Mouse (Mus musculus) lung, postnatal 14 days (tissue): ENCODE measurements around the gene AF067063.
"Not testable (repeated sequence)": the region's sequence is repeated elsewhere in the genome, so short reads cannot be mapped to it uniquely, and the experiment has no call there.

ENCODE experiments used
- DNase-seq: peaks from one replicate; pipeline ENCODE4 v3.0.0; 2021

The AF067063 gene

DNA sequence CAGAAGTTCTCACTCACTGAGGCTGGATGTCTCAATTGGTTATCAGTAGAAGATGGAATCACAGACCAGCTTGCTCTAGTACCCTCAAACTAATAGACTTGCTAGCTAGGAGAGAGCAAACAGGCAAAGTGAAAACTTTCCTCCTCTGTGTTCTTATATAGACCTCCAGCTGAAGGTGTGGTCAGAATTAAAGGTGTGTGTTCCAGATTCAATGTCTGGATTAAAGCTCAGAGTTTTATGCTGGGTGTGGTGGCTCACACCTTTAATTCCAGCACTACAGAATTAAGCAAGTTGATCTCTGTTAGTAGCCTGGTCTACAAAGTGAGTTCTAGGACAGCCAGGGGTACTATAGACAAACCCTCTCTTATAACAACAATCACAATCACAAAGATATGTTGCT lies at the start of gene AF067063:
Gene AF067063, minus strand, starts transcription at position 101 of the 400 bp plus-strand sequence.
- DNase-seq, result not testable (repeated sequence)

DNA sequence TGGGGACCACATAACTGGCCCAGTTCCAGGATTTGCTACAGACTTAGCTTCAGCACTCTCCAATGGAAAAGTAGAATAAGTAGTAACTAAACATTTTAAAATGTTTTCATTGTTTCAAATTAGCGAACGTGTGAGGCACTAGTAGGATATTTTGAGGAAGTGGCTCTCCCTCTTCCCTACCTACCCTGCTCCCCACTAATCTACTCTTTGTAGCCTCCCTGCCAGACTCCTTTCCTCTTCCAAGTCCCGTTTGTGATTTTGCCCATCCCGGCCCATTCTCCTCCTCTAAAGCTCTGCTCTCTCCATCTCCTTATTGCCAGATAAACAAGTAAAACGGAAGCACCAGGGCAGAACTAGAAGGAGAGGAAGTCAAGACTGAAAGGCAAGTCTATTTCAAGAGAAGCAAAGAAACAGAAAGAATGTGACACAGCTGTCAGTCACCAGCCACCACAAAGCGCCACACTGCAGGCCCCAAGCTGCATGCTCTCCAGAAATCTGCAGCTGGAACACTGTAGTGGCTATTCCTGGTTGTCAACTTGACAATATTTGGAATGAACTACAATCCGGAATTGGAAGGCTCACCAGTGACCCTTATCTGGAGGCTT lies 34.5 kb upstream of the AF067063 start:
- not testable (repeated sequence) for DNase-seq

GRCm38 (mm10) chr13:119862399-119862798 lies 32.4 kb upstream of the AF067063 start:
- DNase-seq, result not testable (repeated sequence)

DNA sequence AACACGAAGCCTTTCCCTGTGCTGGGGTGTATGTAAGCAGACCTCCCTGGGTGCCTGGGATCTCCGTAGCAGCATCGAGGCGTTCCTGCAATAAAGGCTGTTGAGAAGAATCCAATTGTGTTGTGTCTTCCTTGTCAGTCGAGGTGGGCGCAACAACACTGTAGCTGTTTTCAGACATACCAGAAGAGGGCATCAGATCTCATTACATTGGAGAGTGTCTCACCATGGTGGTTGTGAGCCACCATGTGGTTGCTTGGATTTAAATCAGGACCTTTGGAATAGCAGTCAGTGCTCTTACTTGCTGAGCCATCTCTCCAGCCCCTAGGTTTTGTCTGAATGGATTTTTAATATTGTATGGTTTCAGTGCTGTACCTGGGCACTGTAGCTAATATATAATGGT lies 10.0 kb upstream of the AF067063 start:
- not testable (repeated sequence) for DNase-seq

GRCm38 (mm10) chr13:119837719-119838337 lies 7.8 kb upstream of the AF067063 start:
- peak; percentile 10 for DNase-seq

- DNase-seq, result peak; percentile 4
These were observed 6.4 kb upstream of the AF067063 start for GRCm38 (mm10) chr13:119836324-119836811.

DNA sequence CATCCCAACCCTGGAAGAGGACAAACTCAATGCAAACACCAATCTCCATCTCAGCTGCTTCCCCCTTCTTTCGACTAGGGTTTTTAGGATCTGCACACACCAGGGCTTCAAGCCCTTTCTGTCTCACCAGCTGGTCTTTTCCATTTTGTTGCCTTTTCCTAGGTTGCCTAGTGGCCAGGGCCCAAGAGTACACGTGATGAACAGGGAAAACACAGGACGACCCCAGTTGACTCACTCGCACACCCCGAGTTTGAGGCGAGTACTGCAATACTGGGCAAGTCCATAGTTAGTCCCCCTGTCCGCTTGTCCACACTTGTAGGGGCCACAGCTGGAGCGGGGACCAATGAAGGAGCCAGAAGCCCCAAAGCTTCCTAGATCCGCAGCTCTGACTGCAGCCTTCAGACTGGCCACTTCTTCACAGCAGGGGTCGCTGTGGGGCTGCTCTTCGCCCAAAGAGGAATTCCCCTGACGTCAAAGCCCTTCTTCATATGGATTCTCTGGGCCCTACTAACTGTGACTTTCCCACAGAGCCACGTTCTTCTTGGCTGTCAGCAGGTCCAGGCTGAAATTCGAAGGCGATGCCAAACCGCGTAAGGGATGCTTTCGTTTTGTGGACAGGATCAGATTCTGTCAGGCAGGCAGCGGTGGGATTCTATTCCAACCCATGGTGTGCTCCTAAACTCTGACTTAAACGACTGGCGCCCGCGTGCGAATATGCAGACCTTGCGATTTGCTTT lies 5.5 kb upstream of the AF067063 start, which contains the start of gene D13Ertd608e:
Gene D13Ertd608e, plus strand, starts transcription at position 687 of the 737 bp plus-strand sequence.
- DNase-seq, result peak; percentile 34

- no peak for DNase-seq
These were observed 12.3 kb downstream of the AF067063 start for GRCm38 (mm10) chr13:119817579-119818206.

DNA sequence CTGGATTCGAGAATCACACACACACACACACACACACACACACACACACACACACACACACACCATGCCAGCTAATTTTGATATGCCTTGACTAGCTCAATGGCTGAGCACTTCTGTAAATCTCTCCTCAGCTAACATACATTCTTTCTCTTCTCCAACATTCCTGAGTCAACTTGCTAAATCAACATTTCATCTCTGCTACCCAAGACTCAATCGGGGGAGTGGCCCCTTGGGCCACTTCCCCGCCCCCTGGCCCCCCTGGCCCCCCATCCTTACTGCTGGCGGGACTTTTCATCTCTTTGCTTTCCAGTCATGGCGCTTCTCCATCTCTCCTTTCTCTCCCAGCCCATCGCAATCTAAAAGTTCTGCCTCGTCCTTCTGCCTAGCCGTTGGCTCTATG lies 13.2 kb downstream of the AF067063 start:
- no peak for DNase-seq

DNA sequence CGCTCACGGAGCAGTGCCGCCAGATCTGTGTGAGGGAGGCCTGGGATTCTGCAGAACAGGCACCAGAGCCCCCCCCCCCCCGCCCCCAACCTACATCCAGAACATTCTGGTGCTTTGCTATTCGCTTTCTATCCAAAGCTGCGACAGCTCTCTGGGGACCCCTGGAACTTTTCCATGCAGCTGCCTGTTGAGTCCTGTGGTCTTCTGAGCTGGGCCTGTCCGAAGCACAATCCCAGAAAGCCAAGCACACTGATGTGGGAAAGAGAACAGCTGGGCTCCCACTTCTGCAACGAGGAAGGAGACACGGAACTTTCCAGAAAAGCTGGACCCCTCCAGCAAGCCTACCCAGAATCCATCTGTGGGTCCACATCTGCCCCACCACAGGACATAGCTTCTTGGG lies 20.0 kb downstream of the AF067063 start:
- no peak for DNase-seq

DNA sequence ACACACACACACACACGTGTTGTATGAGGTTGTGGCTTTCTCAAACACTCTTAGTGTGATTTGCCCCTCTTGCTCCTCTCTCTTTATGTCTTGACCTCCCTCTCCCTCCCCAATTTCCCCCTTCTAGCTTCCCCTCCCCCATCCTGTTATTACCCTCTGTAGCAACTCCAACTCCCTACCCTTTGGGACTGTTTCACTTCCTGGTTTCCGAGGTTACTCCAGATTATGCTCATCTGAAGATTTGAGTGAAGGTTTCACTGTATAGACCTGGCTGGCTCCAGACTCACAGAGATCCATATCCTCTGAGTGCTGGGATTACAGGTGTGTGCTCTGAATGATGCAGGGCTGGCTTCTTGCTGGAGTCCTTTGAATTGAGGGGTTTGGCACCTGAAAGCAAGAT lies 21.1 kb downstream of the AF067063 start:
- no peak for DNase-seq

DNA sequence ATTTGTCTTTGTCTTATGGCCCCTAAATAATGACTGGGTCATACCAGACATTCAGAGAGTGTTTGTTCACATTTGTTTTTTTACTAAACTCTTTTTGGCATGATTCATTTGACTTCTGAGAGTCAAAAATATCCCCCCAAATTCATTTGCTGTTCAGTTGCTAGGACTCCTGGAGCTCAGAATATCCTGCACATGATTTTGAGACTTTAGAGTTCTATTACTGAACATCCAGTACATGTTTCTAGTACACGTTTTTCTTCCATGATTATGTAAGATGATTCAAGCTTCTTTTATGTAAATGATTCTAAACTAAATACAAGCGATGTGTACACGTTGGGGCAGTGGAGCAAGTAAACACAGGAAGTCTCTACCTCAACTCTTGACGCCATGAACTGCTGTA lies 32.4 kb downstream of the AF067063 start:
- no peak for DNase-seq

DNA sequence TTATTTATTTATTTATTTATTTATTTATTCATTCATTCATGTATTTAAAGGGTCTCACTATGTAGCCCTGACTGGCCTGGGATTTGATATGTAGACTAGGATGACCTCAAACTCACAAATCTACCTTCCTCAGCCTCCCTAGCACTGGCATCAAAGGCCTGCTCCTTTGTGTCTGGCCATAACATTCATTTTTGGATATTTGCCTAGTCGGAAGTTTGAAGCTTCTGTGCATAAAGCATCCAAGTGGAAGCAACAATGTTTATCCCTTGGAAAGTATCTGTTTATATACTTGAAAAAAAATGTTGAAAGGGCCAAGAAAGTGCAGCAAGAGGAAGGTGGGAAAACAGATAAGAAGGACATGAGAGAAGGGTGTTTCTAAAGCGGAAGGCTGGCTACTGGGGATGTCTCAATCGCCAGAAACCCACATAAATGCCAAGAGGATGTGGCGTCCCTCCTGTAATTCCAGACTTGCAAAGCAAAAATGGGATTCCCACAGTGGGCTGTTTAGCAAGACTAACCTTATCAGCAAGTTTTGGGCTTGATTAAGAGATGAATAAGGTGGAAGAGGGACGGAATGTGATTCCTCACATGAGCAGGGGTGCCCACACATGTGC lies 37.1 kb downstream of the AF067063 start:
- no peak for DNase-seq

DNA sequence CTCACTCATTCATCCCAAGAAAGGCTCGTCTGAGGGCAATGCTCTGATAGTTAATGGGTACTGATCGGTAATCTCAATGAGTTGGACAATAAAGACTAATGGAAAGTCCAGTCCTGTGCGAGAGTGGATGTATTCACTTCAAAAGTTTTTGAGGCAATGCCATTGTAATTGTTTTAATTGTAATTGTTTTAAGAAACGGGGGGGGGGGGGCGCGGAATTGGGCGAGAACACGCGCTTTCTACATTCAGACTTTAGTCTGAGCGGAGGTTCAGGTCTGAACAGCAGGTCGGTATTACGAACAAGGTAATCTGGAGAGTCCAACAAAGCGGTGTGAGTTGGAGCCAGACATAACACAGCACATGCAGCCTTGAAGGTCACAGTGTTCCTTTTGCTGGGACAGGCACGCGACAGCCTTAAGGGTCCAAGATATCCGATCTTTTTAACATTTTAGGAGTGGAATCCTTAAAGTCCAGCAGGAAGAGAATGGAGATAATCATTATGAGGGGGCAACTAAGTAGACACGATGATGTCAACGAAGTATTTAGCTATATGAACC lies 38.4 kb downstream of the AF067063 start:
- no peak for DNase-seq

DNA sequence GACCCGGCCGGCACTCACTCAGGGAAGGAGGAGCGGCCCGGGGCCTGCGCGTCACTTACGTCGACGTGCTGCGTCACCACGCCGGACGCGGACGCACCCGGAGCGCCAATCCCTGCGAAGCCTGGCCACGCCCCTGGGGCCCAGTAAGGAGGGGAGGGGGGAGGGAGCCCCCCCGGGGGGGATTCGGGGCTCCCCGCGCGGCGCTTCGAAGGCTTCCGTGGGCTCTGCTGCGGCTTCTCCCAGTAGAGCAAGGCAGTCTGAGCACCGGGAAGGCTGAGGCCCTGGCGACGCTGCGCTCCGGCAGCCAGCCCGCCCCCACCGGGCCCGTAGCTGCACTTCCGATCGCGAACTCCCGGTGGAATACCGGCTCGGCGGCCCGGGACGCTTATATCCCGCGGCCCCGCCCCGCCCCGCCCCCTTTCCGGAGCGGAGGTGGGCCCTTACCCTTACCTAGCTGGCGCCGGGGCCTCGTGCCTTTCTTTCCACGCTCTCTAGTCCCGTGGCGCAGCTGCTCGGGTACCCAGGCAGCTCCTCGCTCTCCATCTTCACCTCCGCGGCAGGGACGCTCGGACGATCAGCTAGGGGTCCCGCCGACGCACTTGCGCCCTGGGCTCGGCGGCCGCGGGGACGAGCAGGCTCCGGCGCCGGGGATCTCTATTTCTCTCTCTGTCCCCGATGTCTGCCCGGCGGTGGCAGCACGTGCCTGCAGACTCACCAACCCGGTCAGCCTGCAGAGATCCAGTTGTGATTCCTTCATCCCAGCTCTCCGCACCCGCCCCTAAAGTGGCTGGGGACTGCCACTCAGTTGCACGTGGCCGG lies 39.0 kb downstream of the AF067063 start, which contains the start of gene Zfp131:
Gene Zfp131, minus strand, starts transcription at position 129 of the 819 bp plus-strand sequence.
- peak; percentile 96 for DNase-seq

- peak; percentile 70 for DNase-seq
These were observed 39.9 kb downstream of the AF067063 start for GRCm38 (mm10) chr13:119789851-119790717.

DNA sequence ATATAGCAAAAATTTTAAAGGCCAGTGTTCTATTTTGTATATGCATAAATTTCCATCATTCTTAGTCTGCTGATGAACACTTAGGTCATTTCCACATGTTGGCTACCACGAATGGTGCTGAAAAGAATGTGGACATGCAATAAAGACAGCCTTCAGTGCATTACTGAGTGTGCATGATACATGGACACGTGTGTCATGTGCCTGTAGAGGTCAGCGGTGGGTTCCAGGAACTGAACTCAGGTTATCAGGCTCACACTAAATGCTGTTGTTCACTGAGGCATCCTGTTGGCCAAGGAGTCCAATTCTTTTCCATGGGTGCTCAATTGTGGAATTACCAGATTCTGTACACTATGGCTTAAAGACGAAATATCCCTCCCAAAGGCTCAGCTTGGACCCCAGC lies 46.4 kb downstream of the AF067063 start:
- no peak for DNase-seq
